Mouse (Mus musculus): ENCODE results near the gene Nrbf2. TPM values are rescaled to one million over a fixed set of nuclear protein-coding genes. Genes with fewer than 3 reads are reported as not detected.
A peak's percentile ranks its signal among the peaks of the same experiment; 100 is the strongest.

Gene Nrbf2
- 8.7 and 11.2 TPM in 2 replicates for polyA plus RNA-seq (2012; rRNA removed)

DNA sequence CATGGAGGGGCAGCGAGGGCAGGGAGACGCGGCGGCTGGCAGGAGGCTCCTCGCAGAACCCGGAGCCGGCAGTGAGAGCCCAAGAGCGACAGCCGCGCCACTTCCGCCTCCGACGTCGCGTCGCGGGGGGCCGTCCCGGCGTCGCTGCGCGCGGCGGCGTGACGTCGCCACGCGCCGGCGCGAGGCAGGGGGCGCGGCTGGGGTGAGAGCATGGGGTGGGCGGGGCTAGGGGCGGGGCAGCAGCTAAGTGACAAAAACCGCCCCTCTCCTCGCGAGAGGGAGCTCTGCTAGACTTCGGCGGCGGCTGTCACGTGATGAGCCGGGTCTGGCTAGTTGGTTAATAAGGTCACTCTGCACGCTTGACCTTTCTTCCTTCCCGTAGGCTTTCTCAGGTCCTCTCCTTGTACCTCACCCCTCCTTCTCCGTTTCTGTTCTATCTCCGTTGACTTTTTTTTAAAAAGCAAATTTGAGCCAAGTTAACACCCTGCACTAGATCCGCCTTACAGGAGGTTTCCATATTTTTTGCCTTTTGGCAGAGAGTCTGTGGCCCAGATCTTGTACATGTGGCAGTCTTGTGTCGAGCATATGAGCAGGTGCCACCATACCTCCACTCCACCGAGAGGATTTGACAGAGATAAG, at the start of gene Nrbf2:
Gene Nrbf2 (minus strand): TSS at position 130 of the 639 bp plus-strand sequence.
- TF ChIP-seq CTCF (IDR thresholded peaks at IDR 0.05; ENCODE audit: borderline replicate concordance, control insufficient read depth, extremely low read depth, insufficient read depth, low read length, poor library complexity) (no peak), POLR2A (IDR thresholded peaks at IDR 0.05; ENCODE audit: control insufficient read depth, extremely low read depth, insufficient read depth, low read length, poor library complexity) (0 out of 2 replicates have a peak, but pooled peaks have one; percentile 45)
- Histone ChIP-seq H3K27ac (ENCODE audit: control insufficient read depth, insufficient read depth, low read length) (no peak within 1 kb of the TSS), H3K4me3 (ENCODE audit: control insufficient read depth, insufficient read depth, low read length) (peak within 1 kb of the TSS; percentile 94), H3K4me1 (replicated peaks; ENCODE audit: control insufficient read depth, insufficient read depth, low read length) (peaks cover 15% of the 10 kb centered on the region), H3K27me3 (ENCODE audit: control insufficient read depth, insufficient read depth, low read length) (no peaks in the 10 kb centered on the region), H3K36me3 (ENCODE audit: control insufficient read depth, insufficient read depth, low read length) (no peaks in the 10 kb centered on the region)
- 3% methylated on average over 52 of the region's 52 CpGs for WGBS
- peak; percentile 78 for DNase-seq

DNA sequence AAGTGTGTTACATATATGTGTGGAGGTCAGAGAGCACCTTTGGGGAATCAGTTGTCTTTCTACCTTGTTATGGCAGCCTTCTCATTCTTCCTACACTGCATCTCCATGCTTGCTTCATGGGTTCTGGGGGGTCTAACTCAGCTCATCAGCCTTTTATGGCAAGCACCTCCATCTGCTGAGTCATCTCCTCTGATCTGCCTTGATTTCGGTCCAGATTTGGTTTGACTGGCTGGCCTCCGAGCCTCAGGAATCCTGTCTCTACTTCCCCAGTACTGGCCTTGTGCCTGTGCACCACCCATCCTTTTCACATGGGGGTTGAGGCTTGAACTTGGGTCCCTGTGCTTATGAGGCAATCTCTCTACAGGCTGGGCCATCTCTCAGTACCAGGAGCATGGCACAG, 45.5 kb upstream of the Nrbf2 start:
- no peak overlapping the region for H3K4me3 ChIP-seq (ENCODE audit: control insufficient read depth, insufficient read depth, low read length)
- no peak for TF ChIP-seq POLR2A (IDR thresholded peaks at IDR 0.05; ENCODE audit: control insufficient read depth, extremely low read depth, insufficient read depth, low read length, poor library complexity)
- TF ChIP-seq CTCF (IDR thresholded peaks at IDR 0.05; ENCODE audit: borderline replicate concordance, control insufficient read depth, extremely low read depth, insufficient read depth, low read length, poor library complexity), result no peak

DNA sequence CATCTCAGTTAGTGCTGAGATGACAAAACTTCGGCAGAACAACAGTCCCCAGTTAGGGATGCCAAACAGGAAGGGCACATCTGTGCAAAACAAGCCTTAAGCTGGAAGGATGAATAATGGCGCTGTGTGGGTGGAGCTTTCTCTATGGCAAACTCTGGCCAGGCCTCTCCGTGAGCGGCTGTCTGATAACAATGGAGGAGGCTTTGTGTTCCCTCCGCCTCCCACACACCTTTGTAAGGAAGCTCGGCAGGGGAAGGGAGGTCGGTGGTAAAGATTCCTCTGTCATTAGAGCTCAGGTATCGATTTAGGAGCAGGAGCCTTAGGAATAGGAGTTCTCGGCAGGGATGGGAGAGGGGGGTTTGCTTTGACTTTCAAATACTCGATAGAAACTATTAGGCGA, 44.6 kb upstream of the Nrbf2 start:
- DNase-seq, result no peak
- no peaks in the 10 kb centered on the region for H3K36me3 ChIP-seq (ENCODE audit: control insufficient read depth, insufficient read depth, low read length)
- H3K4me1 ChIP-seq (replicated peaks; ENCODE audit: control insufficient read depth, insufficient read depth, low read length), result no peaks in the 10 kb centered on the region
- no peaks in the 10 kb centered on the region for H3K27me3 ChIP-seq (ENCODE audit: control insufficient read depth, insufficient read depth, low read length)
- H3K27ac ChIP-seq (ENCODE audit: control insufficient read depth, insufficient read depth, low read length), result no peak overlapping the region
- TF ChIP-seq CTCF (IDR thresholded peaks at IDR 0.05; ENCODE audit: borderline replicate concordance, control insufficient read depth, extremely low read depth, insufficient read depth, low read length, poor library complexity) (no peak), POLR2A (IDR thresholded peaks at IDR 0.05; ENCODE audit: control insufficient read depth, extremely low read depth, insufficient read depth, low read length, poor library complexity) (no peak)
- H3K4me3 ChIP-seq (ENCODE audit: control insufficient read depth, insufficient read depth, low read length), result no peak overlapping the region
- WGBS, result 86% methylated on average over 11 of the region's 11 CpGs

More for the DNA sequence above, 45.5 kb upstream of the Nrbf2 start:
- no peaks in the 10 kb centered on the region for H3K4me1 ChIP-seq (replicated peaks; ENCODE audit: control insufficient read depth, insufficient read depth, low read length)
- H3K27me3 ChIP-seq (ENCODE audit: control insufficient read depth, insufficient read depth, low read length), result no peaks in the 10 kb centered on the region
- H3K27ac ChIP-seq (ENCODE audit: control insufficient read depth, insufficient read depth, low read length), result no peak overlapping the region
- WGBS, result 82% methylated on average over 2 of the region's 2 CpGs
- no peak for DNase-seq
- no peaks in the 10 kb centered on the region for H3K36me3 ChIP-seq (ENCODE audit: control insufficient read depth, insufficient read depth, low read length)

DNA sequence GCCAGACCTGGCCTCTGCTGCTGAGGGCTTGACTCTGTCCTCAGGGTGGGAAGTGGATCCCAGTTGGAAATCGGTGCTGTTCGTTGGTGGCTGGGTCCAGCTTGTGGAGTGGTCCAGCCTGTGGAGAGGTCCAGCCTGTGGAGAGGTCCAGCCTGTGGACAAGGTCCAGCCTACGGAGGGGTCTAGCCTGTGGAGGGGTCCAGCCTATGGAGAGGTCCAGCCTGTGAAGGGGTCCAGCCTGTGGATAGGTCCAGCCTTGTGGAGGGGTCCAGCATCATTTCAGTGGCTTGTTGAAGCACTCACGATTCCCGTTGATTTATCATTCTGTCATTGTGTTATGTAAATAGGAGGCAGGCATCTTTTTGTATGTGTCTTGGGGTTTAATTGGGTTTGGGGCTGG, 43.1 kb upstream of the Nrbf2 start:
- WGBS, result 89% methylated on average over 5 of the region's 5 CpGs
- no peak for DNase-seq
- Histone ChIP-seq H3K27ac (ENCODE audit: control insufficient read depth, insufficient read depth, low read length) (no peak overlapping the region), H3K4me3 (ENCODE audit: control insufficient read depth, insufficient read depth, low read length) (no peak overlapping the region), H3K27me3 (ENCODE audit: control insufficient read depth, insufficient read depth, low read length) (no peaks in the 10 kb centered on the region), H3K36me3 (ENCODE audit: control insufficient read depth, insufficient read depth, low read length) (no peaks in the 10 kb centered on the region), H3K4me1 (replicated peaks; ENCODE audit: control insufficient read depth, insufficient read depth, low read length) (no peaks in the 10 kb centered on the region)
- no peak for TF ChIP-seq POLR2A (IDR thresholded peaks at IDR 0.05; ENCODE audit: control insufficient read depth, extremely low read depth, insufficient read depth, low read length, poor library complexity)
- TF ChIP-seq CTCF (IDR thresholded peaks at IDR 0.05; ENCODE audit: borderline replicate concordance, control insufficient read depth, extremely low read depth, insufficient read depth, low read length, poor library complexity), result no peak

DNA sequence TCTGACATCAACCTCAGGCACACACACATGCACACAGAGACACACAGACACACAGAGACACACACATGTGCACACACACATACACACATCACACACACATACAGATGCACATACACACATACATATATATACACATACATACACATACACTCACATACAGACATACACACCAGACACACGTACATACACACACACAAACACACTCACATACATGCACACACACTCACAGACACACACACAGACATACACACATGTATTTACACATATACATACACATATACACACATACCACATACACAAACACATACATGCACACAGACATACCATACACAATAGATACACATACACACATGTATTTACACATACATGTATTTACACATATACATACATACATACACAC, 38.9 kb upstream of the Nrbf2 start:
- H3K36me3 ChIP-seq (ENCODE audit: control insufficient read depth, insufficient read depth, low read length), result no peaks in the 10 kb centered on the region
- 88% methylated on average over 1 of the region's 1 CpGs for WGBS
- no peaks in the 10 kb centered on the region for H3K4me1 ChIP-seq (replicated peaks; ENCODE audit: control insufficient read depth, insufficient read depth, low read length)

DNA sequence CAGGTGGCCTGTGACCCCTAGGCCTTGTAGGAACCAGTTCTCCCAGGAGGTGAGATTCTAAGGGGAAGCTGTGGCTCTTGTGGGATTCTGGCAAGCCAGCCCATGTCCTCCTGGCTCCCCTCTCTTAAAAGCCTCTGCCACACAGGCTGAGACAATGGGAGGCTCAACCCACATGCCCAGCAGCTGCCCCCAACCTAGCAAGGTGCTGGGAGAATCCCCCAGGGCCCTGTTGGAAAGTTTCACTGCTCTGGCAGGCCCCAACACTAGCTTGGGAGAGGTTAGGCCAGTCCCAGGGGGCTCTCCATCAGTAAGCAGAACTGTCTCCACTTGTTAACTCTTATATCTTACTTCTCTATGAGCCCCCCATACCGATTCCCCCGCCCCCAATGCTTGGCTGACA, 36.3 kb upstream of the Nrbf2 start:
- Histone ChIP-seq H3K4me1 (replicated peaks; ENCODE audit: control insufficient read depth, insufficient read depth, low read length) (no peaks in the 10 kb centered on the region; the same call in 1 of the 2 replicates), H3K27ac (ENCODE audit: control insufficient read depth, insufficient read depth, low read length) (no peak overlapping the region), H3K27me3 (ENCODE audit: control insufficient read depth, insufficient read depth, low read length) (no peaks in the 10 kb centered on the region), H3K36me3 (ENCODE audit: control insufficient read depth, insufficient read depth, low read length) (no peaks in the 10 kb centered on the region), H3K4me3 (ENCODE audit: control insufficient read depth, insufficient read depth, low read length) (no peak overlapping the region)
- WGBS, result 90% methylated on average over 2 of the region's 2 CpGs
- no peak for TF ChIP-seq CTCF (IDR thresholded peaks at IDR 0.05; ENCODE audit: borderline replicate concordance, control insufficient read depth, extremely low read depth, insufficient read depth, low read length, poor library complexity)
- no peak for TF ChIP-seq POLR2A (IDR thresholded peaks at IDR 0.05; ENCODE audit: control insufficient read depth, extremely low read depth, insufficient read depth, low read length, poor library complexity)
- DNase-seq, result no peak

More for the DNA sequence above, 38.9 kb upstream of the Nrbf2 start:
- no peak for TF ChIP-seq POLR2A (IDR thresholded peaks at IDR 0.05; ENCODE audit: control insufficient read depth, extremely low read depth, insufficient read depth, low read length, poor library complexity)
- TF ChIP-seq CTCF (IDR thresholded peaks at IDR 0.05; ENCODE audit: borderline replicate concordance, control insufficient read depth, extremely low read depth, insufficient read depth, low read length, poor library complexity), result no peak
- DNase-seq, result no peak
- Histone ChIP-seq H3K4me3 (ENCODE audit: control insufficient read depth, insufficient read depth, low read length) (no peak overlapping the region), H3K27me3 (ENCODE audit: control insufficient read depth, insufficient read depth, low read length) (no peaks in the 10 kb centered on the region), H3K27ac (ENCODE audit: control insufficient read depth, insufficient read depth, low read length) (no peak overlapping the region)
